Mouse (Mus musculus) megakaryocyte, embryonic 14.5 days (primary cell): ENCODE results near the gene Trim5. TPM values are rescaled to one million over a fixed set of nuclear protein-coding genes. Genes with fewer than 3 reads are reported as not detected.
A peak's percentile ranks its signal among the peaks of the same experiment; 100 is the strongest.

Experiments used
- H3K27me3 ChIP-seq: replicated peaks from 2 replicates; pipeline ENCODE3; 2012; ENCODE audit warnings: inconsistent platforms
- H3K36me3 ChIP-seq: replicated peaks from 2 replicates; pipeline ENCODE3; 2012; ENCODE audit warnings: low read length, inconsistent platforms, mixed read lengths
- H3K4me1 ChIP-seq: 2 replicates; pipeline ENCODE4 v1.6.1; 2012; ENCODE audit warnings: inconsistent platforms
- H3K4me3 ChIP-seq: replicated peaks from 2 replicates; pipeline ENCODE3; 2012; ENCODE audit warnings: moderate library complexity, mild to moderate bottlenecking, inconsistent platforms
- H3K9me3 ChIP-seq: 2 replicates; pipeline ENCODE4 v1.6.1; 2012; ENCODE audit warnings: inconsistent platforms
- FLI1 ChIP-seq: IDR thresholded peaks from 2 replicates; pipeline ENCODE4 v1.6.1; 2012; ENCODE audit warnings: low read length, inconsistent platforms, mixed read lengths
- GATA1 ChIP-seq: IDR thresholded peaks from 3 replicates; pipeline ENCODE4 v1.6.1; 2012; ENCODE audit warnings: mixed read lengths, low read length, inconsistent platforms, borderline replicate concordance
- polyA plus RNA-seq: library from polyadenylated mRNA; stranded (reverse); fragments of >175 nt; gene quantifications from 2 replicates; pipeline ENCODE4 v1.2.3, GENCODE M21; 2012; ENCODE audit warnings: low replicate concordance; ENCODE audit not compliant: insufficient read depth

Trim5 gene
- polyA plus RNA-seq, 1 experiment: 0.08 TPM

DNA sequence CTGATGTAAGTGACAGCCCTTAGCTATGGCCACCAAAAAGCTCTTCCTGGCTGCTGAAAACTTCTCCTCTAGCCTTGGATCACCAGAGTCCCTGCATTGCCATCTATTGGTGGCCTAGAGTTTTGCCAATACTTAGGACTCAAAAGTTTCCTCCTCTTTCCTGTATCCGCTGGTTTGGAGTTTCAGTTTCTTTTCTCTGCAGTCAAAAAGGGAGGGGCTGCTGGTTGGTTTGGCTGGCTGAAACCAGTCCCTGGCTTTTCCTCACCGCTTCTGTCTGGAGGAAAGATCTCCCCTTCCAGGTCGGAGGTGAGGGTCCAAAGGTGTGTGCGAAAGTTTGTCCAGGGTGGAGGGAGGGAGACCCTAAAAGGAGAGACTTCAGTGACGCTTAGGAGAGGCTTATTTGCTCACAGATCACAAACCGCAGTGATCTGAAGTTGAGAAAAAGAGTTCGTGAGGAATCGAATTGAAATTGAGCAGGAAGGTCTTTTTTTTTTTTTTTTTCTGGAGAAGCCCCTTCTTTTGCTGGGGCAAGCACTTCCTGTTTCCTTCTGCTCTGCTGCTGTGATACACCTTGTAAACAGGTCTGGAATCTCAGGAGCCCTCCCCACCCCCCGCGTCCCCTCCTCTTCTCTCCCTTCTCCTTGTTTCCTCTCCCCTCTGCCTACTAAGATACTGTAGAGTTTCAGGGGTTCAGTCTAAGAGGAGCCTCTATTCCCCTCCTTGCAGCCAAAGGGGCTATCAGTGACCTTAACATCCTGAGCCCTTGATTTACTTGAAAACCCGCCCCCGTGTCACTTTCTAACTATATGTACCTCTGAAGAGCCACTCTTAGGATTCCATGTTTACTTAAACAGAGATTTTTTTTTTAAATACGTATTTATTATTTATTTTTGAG lies 43.4 kb downstream of the Trim5 start, which contains the start of gene Trim34a:
Trim34a (plus strand) TSS at position 171 of the 895 bp plus-strand sequence.
- H3K36me3 ChIP-seq: peaks cover 6% of the 10 kb centered on the region
- peaks cover 10% of the 10 kb centered on the region for H3K4me1 ChIP-seq
- H3K4me3 ChIP-seq: peak within 1 kb of the TSS; percentile 95
- H3K27me3 ChIP-seq: no peaks in the 10 kb centered on the region
- TF ChIP-seq GATA1 (no peak), FLI1 (no peak)
- no peaks in the 10 kb centered on the region for H3K9me3 ChIP-seq

GRCm38 (mm10) chr7:104243616-104244015 lies 44.3 kb downstream of the Trim5 start:
- no peaks in the 10 kb centered on the region for H3K27me3 ChIP-seq
- TF ChIP-seq FLI1 (no peak), GATA1 (no peak)
- peaks cover 4% of the 10 kb centered on the region for H3K36me3 ChIP-seq
- no peak overlapping the region for H3K4me3 ChIP-seq
- no peaks in the 10 kb centered on the region for H3K9me3 ChIP-seq
- peaks cover 10% of the 10 kb centered on the region for H3K4me1 ChIP-seq

DNA sequence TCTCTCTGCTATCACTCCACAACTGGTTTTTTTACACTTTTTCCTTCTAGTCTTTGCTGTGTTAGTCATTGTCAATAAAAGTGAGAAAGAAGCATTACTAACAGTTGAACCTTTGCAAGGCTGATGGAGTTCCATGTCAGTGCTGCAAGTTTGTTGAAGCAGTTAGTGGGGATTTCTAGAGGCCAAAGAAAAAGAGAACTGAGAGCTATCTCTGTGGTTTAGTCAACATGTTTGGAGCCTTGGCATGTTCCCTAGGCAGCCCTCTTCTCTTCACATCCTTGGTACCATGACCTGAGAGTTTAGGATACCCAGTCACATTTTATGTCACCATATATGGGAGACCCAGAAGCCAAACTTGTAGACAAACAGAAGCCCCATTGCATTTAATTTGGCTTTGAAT lies 47.0 kb downstream of the Trim5 start:
- TF ChIP-seq GATA1 (no peak), FLI1 (no peak)
- Histone ChIP-seq H3K4me1 (peaks cover 7% of the 10 kb centered on the region), H3K27me3 (no peaks in the 10 kb centered on the region), H3K9me3 (no peaks in the 10 kb centered on the region), H3K4me3 (no peak overlapping the region), H3K36me3 (peaks cover 2% of the 10 kb centered on the region)

- TF ChIP-seq FLI1: no peak
- TF ChIP-seq GATA1: no peak
- peaks cover 52% of the 10 kb centered on the region for H3K36me3 ChIP-seq
- no peaks in the 10 kb centered on the region for H3K9me3 ChIP-seq
- H3K4me3 ChIP-seq: no peak overlapping the region
- peaks cover 4% of the 10 kb centered on the region; the same call in 1 of the 2 replicates for H3K4me1 ChIP-seq
- H3K27me3 ChIP-seq: no peaks in the 10 kb centered on the region
Measured at GRCm38 (mm10) chr7:104231203-104231602, 56.7 kb downstream of the Trim5 start.

- H3K27me3 ChIP-seq: no peaks in the 10 kb centered on the region
Measured at GRCm38 (mm10) chr7:104218701-104219569, 69.0 kb downstream of the Trim5 start, which contains the start of gene Trim6. Gene Trim6 (plus strand): TSS chr7:104218793.

GRCm38 (mm10) chr7:104217881-104218280 lies 70.0 kb downstream of the Trim5 start:
- H3K9me3 ChIP-seq: no peaks in the 10 kb centered on the region
- no peaks in the 10 kb centered on the region for H3K27me3 ChIP-seq
- H3K36me3 ChIP-seq: peaks cover 4% of the 10 kb centered on the region
- H3K4me1 ChIP-seq: peaks cover 19% of the 10 kb centered on the region
- H3K4me3 ChIP-seq: no peak overlapping the region
- TF ChIP-seq FLI1 (no peak), GATA1 (no peak)

More at GRCm38 (mm10) chr7:104218701-104219569, 69.0 kb downstream of the Trim5 start, which contains the start of gene Trim6:
- peaks cover 4% of the 10 kb centered on the region for H3K36me3 ChIP-seq
- H3K9me3 ChIP-seq: no peaks in the 10 kb centered on the region
- H3K4me1 ChIP-seq: peaks cover 19% of the 10 kb centered on the region
- peak within 1 kb of the TSS; percentile 94 for H3K4me3 ChIP-seq
- TF ChIP-seq FLI1 (no peak), GATA1 (no peak)

DNA sequence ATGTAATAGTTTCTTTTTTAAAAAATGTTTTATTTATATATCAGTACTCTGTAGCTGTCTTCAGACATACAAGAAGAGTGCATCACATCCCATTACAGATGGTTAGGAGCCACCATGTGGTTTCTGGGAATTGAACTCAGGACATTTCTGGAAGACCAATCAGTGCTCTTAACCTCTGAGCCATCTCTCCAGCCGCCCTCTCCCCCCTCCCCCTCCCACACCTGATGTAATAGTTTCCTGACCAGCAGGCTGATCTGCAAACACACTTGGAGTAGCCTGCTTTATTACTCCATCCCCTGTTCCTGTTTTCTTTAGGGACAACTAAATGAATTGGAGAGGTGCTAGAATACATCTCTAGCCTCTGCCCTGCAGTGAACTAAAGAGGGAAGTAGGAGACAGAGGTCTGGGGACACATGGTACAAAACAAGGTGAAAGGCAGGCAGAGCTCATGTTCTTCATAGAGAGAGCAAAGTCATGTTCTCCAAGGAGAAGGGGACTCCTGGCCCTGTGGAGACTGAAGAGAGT lies 71.8 kb downstream of the Trim5 start:
- Histone ChIP-seq H3K27me3 (no peaks in the 10 kb centered on the region), H3K4me3 (no peak overlapping the region), H3K36me3 (no peaks in the 10 kb centered on the region), H3K4me1 (peaks cover 19% of the 10 kb centered on the region), H3K9me3 (no peaks in the 10 kb centered on the region)
- TF ChIP-seq FLI1: no peak
- TF ChIP-seq GATA1: no peak

Other genes starting within 250 kb of the Trim5 start
- not detected in 2 replicates for gene Olfr642, start 235.4 kb downstream of the Trim5 start, polyA plus RNA-seq
- 0.04 TPM in 1 of 2 replicates, not detected in the other for gene 4930516K23Rik, start 226.6 kb downstream of the Trim5 start, polyA plus RNA-seq
- not detected in 2 replicates for gene Olfr644, start 216.2 kb downstream of the Trim5 start, polyA plus RNA-seq
- gene Olfr645, start 202.6 kb downstream of the Trim5 start, polyA plus RNA-seq: not detected in 2 replicates
- 0.13 TPM in 1 of 2 replicates, not detected in the other for gene Olfr646, start 183.2 kb downstream of the Trim5 start, polyA plus RNA-seq
- not detected in 2 replicates for gene Ubqln5, start 158.3 kb downstream of the Trim5 start, polyA plus RNA-seq
- gene Olfr643, start 150.7 kb downstream of the Trim5 start, polyA plus RNA-seq: not detected in 2 replicates
- gene Ubqln3, start 144.8 kb downstream of the Trim5 start, polyA plus RNA-seq: not detected in 2 replicates
- 0.06 TPM in 1 of 2 replicates, not detected in the other for gene Ubqlnl, start 137.5 kb downstream of the Trim5 start, polyA plus RNA-seq
- gene Olfm5, start 123.3 kb downstream of the Trim5 start, polyA plus RNA-seq: not detected in 2 replicates
- not detected in 2 replicates for gene Olfr648, start 104.7 kb downstream of the Trim5 start, polyA plus RNA-seq
- gene Olfr649, start 92.1 kb downstream of the Trim5 start, polyA plus RNA-seq: not detected in 2 replicates
- gene Trim6, start 69.3 kb downstream of the Trim5 start, polyA plus RNA-seq: 0.39 and 1.5 TPM in 2 replicates
- gene Trim34a, start 43.6 kb downstream of the Trim5 start, polyA plus RNA-seq: 0.30 TPM in 1 of 2 replicates, not detected in the other
- gene Trim12a, start 27.4 kb upstream of the Trim5 start, polyA plus RNA-seq: not detected in 2 replicates
- 0.28 TPM in 1 of 2 replicates, not detected in the other for gene Trim34b, start 41.4 kb upstream of the Trim5 start, polyA plus RNA-seq
- gene Trim12c, start 65.3 kb upstream of the Trim5 start, polyA plus RNA-seq: 0.27 TPM in 1 of 2 replicates, not detected in the other
- gene Trim30b, start 81.8 kb upstream of the Trim5 start, polyA plus RNA-seq: 0.04 TPM in 1 of 2 replicates, not detected in the other
- gene Trim30c, start 112.7 kb upstream of the Trim5 start, polyA plus RNA-seq: not detected in 2 replicates
- 0.81 TPM in 1 of 2 replicates, not detected in the other for gene Trim30a, start 177.1 kb upstream of the Trim5 start, polyA plus RNA-seq
- gene Trim30d, start 219.8 kb upstream of the Trim5 start, polyA plus RNA-seq: 0.09 TPM in 1 of 2 replicates, not detected in the other